Mouse (Mus musculus): Measurements from ENCODE around the gene Medag. TPM values are rescaled to one million over a fixed set of nuclear protein-coding genes. Genes with fewer than 3 reads are reported as not detected.

Gene Medag
- total RNA-seq, 2 experiments from 2014 or later: 15.3 to 20.8 TPM

DNA sequence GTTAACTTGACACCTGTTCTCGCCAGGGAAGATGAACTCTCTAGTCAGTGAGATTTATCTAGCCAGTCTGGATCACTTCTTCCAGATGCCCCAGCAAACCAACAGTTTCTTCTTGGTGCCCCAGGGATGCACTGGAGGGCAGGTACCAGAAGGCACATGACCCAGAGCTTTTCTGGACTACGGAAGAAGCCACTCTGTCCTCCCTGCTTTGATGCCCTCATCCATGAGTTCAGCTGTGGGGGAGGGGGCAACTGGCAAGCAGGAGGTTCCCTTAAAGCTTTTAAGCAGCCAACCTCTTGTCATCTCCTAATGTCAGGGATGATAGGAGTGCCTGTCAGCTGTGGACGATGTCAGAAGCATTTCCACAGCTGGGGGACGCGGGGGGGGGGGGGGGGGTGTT is 53.8 kb downstream of the Medag start:
- DNase-seq: no peak
- intact Hi-C loops (cut with DNase I): no loop called here

DNA sequence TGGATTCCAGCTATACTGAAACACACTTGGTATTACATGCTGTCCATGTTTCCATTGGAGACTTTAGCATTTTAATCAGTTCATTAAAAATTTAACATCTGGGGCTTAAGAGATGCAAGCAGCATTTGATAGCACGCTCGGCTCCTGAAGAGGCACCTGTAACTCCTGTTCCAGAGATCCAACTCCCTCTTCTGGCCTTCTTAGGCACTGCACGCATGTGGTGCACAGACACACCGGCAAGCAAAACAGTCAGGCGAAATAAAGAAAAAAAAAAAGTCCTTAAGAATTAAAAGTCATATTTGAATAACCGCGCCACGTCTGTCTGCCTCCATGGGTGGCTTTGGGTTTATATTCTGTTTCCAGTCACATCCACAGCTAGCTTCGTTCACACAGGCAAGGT is 62.6 kb downstream of the Medag start:
- intact Hi-C loops (cut with DNase I): no loop called here
- DNase-seq: no peak

DNA sequence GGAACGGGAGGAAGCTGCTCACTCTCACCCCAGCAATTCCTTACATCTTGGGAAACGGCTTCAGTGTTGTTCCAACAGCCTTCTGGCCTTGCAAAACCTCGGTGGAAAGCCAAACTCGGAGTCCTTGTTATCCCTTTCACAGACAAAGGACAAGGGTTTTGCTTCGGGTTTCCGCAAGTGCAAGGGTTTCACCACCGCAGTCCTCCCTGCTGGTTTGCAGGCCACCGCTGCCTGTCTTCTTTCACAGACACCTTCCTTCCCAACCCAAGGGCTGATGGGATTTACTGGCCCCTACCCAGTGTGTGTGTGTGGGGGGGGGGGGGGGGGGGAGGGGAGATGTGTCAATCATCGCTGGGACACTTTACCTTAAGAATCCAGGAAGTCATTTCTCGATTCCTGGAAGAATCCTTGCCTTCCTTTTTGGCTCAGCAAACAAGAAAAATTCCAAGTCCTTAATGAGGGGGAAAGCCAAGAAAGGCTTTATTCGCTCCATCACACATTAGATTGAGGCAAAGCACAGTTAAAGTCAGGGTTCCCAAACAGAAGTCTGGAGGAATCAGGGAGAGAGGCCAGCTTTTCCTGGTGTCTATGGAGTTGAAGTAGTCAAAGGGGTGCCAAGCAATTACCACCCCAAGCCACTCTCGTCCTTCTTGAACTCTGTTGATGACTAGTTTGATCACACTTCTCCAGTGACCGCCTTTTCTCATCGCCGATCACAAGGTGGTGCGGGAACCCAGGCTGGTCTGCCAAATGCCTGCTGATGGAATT is 63.3 kb downstream of the Medag start:
- DNase-seq: no peak
- intact Hi-C loops (cut with DNase I): no loop called here

Other genes with a start within 250 kb of the Medag start
- 10 to 100 TPM; 18.3 to 18.6 TPM for gene Uspl1, start 227.4 kb upstream of the Medag start, total RNA-seq (2021)
- gene Hmgb1, start 227.3 kb upstream of the Medag start, total RNA-seq (2021): 100 to 1,000 TPM in 1 of 2 experiments, 10 to 100 TPM in 1; 91.5 to 111 TPM
- 10 to 100 TPM; 13.4 to 26.8 TPM for gene Alox5ap, start 147.0 kb upstream of the Medag start, total RNA-seq (2021)
- not detected for gene Tex26, start 27.9 kb downstream of the Medag start, total RNA-seq (2021)
- not detected for gene Wdr95, start 116.9 kb downstream of the Medag start, total RNA-seq (2021)
- 10 to 100 TPM; 40.4 to 60.4 TPM for gene Hsph1, start 224.6 kb downstream of the Medag start, total RNA-seq (2021)